In genomic region chr3:129214666-129215161, GRCm38 (mm10) we compare ENCODE assay signal across 8 mouse cellular contexts. TPM values are rescaled to one million over a fixed set of nuclear protein-coding genes. Genes with fewer than 3 reads are reported as not detected.
DNase-seq lines count a peak whose midpoint lies in the region; ATAC-seq and TF ChIP-seq lines count a peak whose summit lies in the region.

No protein-coding gene starts in this region.

- no peaks in the 10 kb centered on the region for H3K36me3 ChIP-seq in heart, embryonic 11.5 days (ENCODE audit: control insufficient read depth, insufficient read depth, low read length)
- H3K36me3 ChIP-seq in G1E (replicated peaks): no peaks in the 10 kb centered on the region
- no peaks in the 10 kb centered on the region for H3K36me3 ChIP-seq in hindbrain, embryonic 11.5 days (ENCODE audit: control insufficient read depth, insufficient read depth, low read length)
- H3K36me3 ChIP-seq in midbrain, embryonic 13.5 days: no peaks in the 10 kb centered on the region

- peak overlapping the region; percentile 97 for H3K4me2 ChIP-seq in heart, embryonic 11.5 days
- H3K4me2 ChIP-seq in hindbrain, embryonic 11.5 days (replicated peaks; ENCODE audit: low read depth, low read length): peak overlapping the region; percentile 86
- peak overlapping the region; percentile 76 for H3K4me2 ChIP-seq in midbrain, embryonic 13.5 days (replicated peaks)

- peaks cover 82% of the 10 kb centered on the region for H3K27me3 ChIP-seq in heart, embryonic 11.5 days (ENCODE audit: control insufficient read depth, insufficient read depth, low read length)
- H3K27me3 ChIP-seq in G1E (ENCODE audit: insufficient read depth, low read length): no peaks in the 10 kb centered on the region
- H3K27me3 ChIP-seq in hindbrain, embryonic 11.5 days (ENCODE audit: control insufficient read depth, insufficient read depth, low read length): peaks cover 86% of the 10 kb centered on the region
- H3K27me3 ChIP-seq in midbrain, embryonic 13.5 days: peaks cover 96% of the 10 kb centered on the region

- peak overlapping the region; percentile 73 for H3K9ac ChIP-seq in heart, embryonic 11.5 days (ENCODE audit: low read depth, low read length)
- no peak overlapping the region for H3K9ac ChIP-seq in hindbrain, embryonic 11.5 days (ENCODE audit: low read depth, low read length)
- peak overlapping the region; percentile 61 for H3K9ac ChIP-seq in midbrain, embryonic 13.5 days (replicated peaks)

- no peak for TF ChIP-seq CTCF in G1E (IDR thresholded peaks at IDR 0.05; ENCODE audit: low read depth, low read length)

- WGBS in heart, embryonic 11.5 days (ENCODE audit: insufficient replicate concordance): under 1% methylated on average over 31 of the region's 31 CpGs
- WGBS in hindbrain, embryonic 11.5 days: under 1% methylated on average over 31 of the region's 31 CpGs
- under 1% methylated on average over 31 of the region's 31 CpGs for WGBS in midbrain, embryonic 13.5 days

- H3K4me3 ChIP-seq in heart, embryonic 11.5 days (ENCODE audit: low read depth, low read length): peak overlapping the region; percentile 70
- peak overlapping the region; percentile 23; the same call in 1 of the 2 replicates for H3K4me3 ChIP-seq in G1E (ENCODE audit: low read depth, low read length)
- H3K4me3 ChIP-seq in hindbrain, embryonic 11.5 days (ENCODE audit: low read depth, low read length): peak overlapping the region; percentile 50
- H3K4me3 ChIP-seq in midbrain, embryonic 13.5 days (replicated peaks): peak overlapping the region; percentile 51

- no peak for ATAC-seq in heart, embryonic 11.5 days (replicated peaks; ENCODE audit: insufficient number of reproducible peaks, low FRiP score, low TSS enrichment)
- no peak for ATAC-seq in G1E (ENCODE audit: extremely low read depth, insufficient number of reproducible peaks, low FRiP score, poor library complexity, severe bottlenecking)
- ATAC-seq in hindbrain, embryonic 11.5 days (ENCODE audit: low FRiP score): no peak
- no peak for ATAC-seq in midbrain, embryonic 13.5 days

- H3K4me1 ChIP-seq in heart, embryonic 11.5 days (ENCODE audit: control insufficient read depth, insufficient read depth, low read length): peaks cover 14% of the 10 kb centered on the region; the same call in 1 of the 2 replicates
- H3K4me1 ChIP-seq in G1E (ENCODE audit: insufficient read depth, low read depth, low read length): no peaks in the 10 kb centered on the region
- peaks cover 9% of the 10 kb centered on the region for H3K4me1 ChIP-seq in hindbrain, embryonic 11.5 days (replicated peaks; ENCODE audit: control insufficient read depth, insufficient read depth, low read length)
- peaks cover 30% of the 10 kb centered on the region for H3K4me1 ChIP-seq in midbrain, embryonic 13.5 days (replicated peaks)

- no peaks in the 10 kb centered on the region for H3K9me3 ChIP-seq in heart, embryonic 11.5 days (replicated peaks; ENCODE audit: control insufficient read depth, low read length)
- H3K9me3 ChIP-seq in G1E (replicated peaks): peaks cover 60% of the 10 kb centered on the region
- no peaks in the 10 kb centered on the region for H3K9me3 ChIP-seq in hindbrain, embryonic 11.5 days (ENCODE audit: control insufficient read depth, low read length)
- H3K9me3 ChIP-seq in midbrain, embryonic 13.5 days: no peaks in the 10 kb centered on the region

- peak overlapping the region; percentile 77 for H3K27ac ChIP-seq in heart, embryonic 11.5 days (ENCODE audit: low read depth, low read length)
- no peak overlapping the region for H3K27ac ChIP-seq in hindbrain, embryonic 11.5 days (ENCODE audit: low read depth, low read length)
- peak overlapping the region; percentile 59 for H3K27ac ChIP-seq in midbrain, embryonic 13.5 days

- no peak for DNase-seq in heart, adult 11 months
- no peak for DNase-seq in G1E (ENCODE audit: low spot score)
- peak; percentile 69 for DNase-seq in hindbrain, embryonic 11.5 days (ENCODE audit: low spot score)
- no peak for DNase-seq in adrenal gland, adult 8-10 months
- no peak for DNase-seq in cerebellum, postnatal 36 days
- DNase-seq in frontal cortex, adult 2 months (ENCODE audit: extremely low spot score in 1 of 2, low spot score in 1 of 2): no peak

RNA-seq across cellular contexts. Expression of gene Pitx2, which starts 15.0 kb away (rescaled TPM):
- polyA plus RNA-seq in heart, embryonic 11.5 days (2014; fragmentation: Nextera tagmentation; extraction: Ambion mirVana): 32.7 and 32.8 TPM in 2 replicates
- total RNA-seq in G1E (2014; fragmentation: Nextera tagmentation) (not detected in 2 replicates), G1E (2017) (0.06 and 0.27 TPM in 2 replicates)
- not detected in 2 replicates for polyA plus RNA-seq in G1E (2012)
- 2.9 and 4.9 TPM in 2 replicates for polyA plus RNA-seq in hindbrain, embryonic 11.5 days (2014; fragmentation: Nextera tagmentation; extraction: Ambion mirVana)
- 59.2 and 101 TPM in 2 replicates for polyA plus RNA-seq in midbrain, embryonic 13.5 days (2015; fragmentation: Nextera tagmentation; extraction: Ambion mirVana)
- total RNA-seq in adrenal gland, adult 8-10 months (2022): under 1 TPM in 2 of 4 experiments, not detected in 2; 0.12 to 0.31 TPM
- 0.17 TPM in 1 of 2 replicates, not detected in the other for polyA plus RNA-seq in frontal cortex, adult 2 months (2012; rRNA removed)
